Comparison of ENCODE assay signal across 10 mouse cellular contexts in the genomic region with DNA sequence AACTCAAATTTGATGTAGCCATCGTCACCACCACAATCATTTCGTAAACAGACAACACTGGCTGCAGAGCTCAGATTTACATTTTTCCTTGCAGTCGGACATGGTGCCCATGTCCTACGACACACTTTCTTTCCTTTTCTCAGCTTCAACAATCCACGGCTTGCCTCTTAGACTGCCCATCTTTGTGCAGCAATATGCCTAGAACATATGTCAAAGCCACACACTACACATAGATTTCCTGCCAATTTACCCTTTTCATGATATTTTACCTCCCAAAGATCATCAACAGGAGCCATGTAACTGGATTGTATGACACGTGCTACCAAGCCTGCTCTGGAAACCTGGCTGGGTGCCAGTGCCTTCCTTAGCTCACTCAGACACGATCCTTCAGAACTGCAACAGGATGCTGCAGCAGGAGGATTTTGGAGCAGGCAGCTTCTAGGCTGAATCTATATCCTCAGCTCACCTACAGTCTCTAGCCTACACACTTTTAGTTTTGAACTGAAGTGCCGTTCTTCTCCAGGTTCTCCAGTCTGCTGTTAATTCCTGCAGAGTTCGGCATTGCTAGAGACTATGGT. TPM values are rescaled to one million over a fixed set of nuclear protein-coding genes. Genes with fewer than 3 reads are reported as not detected.
DNase-seq lines count a peak whose midpoint lies in the region; ATAC-seq and TF ChIP-seq lines count a peak whose summit lies in the region.
"Had no signal": no experiment of that assay in that cellular context is flagged by ENCODE, and none has a peak within 500 bp of the region (broad histone marks: within the 10 kb centered on the region; RNA-seq: fewer than 3 reads in every experiment).

No protein-coding gene starts in this region.

- no peaks in the 10 kb centered on the region; the same call in 1 of the 2 replicates for H3K4me1 ChIP-seq in kidney, adult 2 months (ENCODE audit: control insufficient read depth, insufficient read depth, low read length)
- H3K4me1 ChIP-seq in intestine, embryonic 15.5 days (replicated peaks): no peaks in the 10 kb centered on the region

- no peak overlapping the region for H3K4me2 ChIP-seq in intestine, embryonic 15.5 days (replicated peaks)

- WGBS in kidney, adult 2 months: 61% methylated on average over 9 of the region's 9 CpGs
- WGBS in intestine, embryonic 15.5 days: 61% methylated on average over 9 of the region's 9 CpGs

- TF ChIP-seq POLR2A in kidney, adult 2 months (IDR thresholded peaks at IDR 0.05; ENCODE audit: low read depth, low read length): no peak

- no peaks in the 10 kb centered on the region for H3K27me3 ChIP-seq in kidney, adult 2 months (replicated peaks; ENCODE audit: control insufficient read depth, insufficient read depth, low read length)
- no peaks in the 10 kb centered on the region for H3K27me3 ChIP-seq in intestine, embryonic 15.5 days (replicated peaks)
- H3K27me3 ChIP-seq: megakaryocyte, embryonic 14.5 days had no signal

- no peak for TF ChIP-seq CTCF in kidney, adult 2 months (conservative IDR thresholded peaks at IDR 0.05; ENCODE audit: insufficient read depth, insufficient read length, low read depth, low read length)

- no peaks in the 10 kb centered on the region for H3K36me3 ChIP-seq in kidney, adult 2 months (ENCODE audit: control insufficient read depth, insufficient read depth, low read length)
- no peaks in the 10 kb centered on the region for H3K36me3 ChIP-seq in intestine, embryonic 15.5 days

- intact Hi-C loops in left cerebral cortex, postnatal 25 days (cut with DNase I): no loop called here

- H3K9me3 ChIP-seq in intestine, embryonic 15.5 days: no peaks in the 10 kb centered on the region
- H3K9me3 ChIP-seq: megakaryocyte, embryonic 14.5 days had no signal

- peak; percentile 28 for DNase-seq in kidney, adult 2 months
- DNase-seq in kidney, adult 18-20 months: no peak
- DNase-seq in T-cell, adult 2 months (ENCODE audit: low spot score): peak; percentile 71
- DNase-seq in left cerebral cortex, postnatal 25 days (ENCODE audit: low spot score in 2 of 2): peak; percentile 62
- DNase-seq in spleen, adult 18-20 months: no peak

- H3K27ac ChIP-seq in kidney, adult 2 months (ENCODE audit: insufficient read depth, low read depth, low read length): no peak overlapping the region
- no peak overlapping the region for H3K27ac ChIP-seq in intestine, embryonic 15.5 days

- peak; percentile 33 for ATAC-seq in CD4-positive, CD25-positive, alpha-beta regulatory T cell, adult 4 months
- ATAC-seq in intestine, embryonic 15.5 days: no peak

- no peak overlapping the region for H3K9ac ChIP-seq in intestine, embryonic 15.5 days

- no peak overlapping the region for H3K4me3 ChIP-seq in kidney, adult 2 months (ENCODE audit: insufficient read depth, low read depth, low read length)
- H3K4me3 ChIP-seq in intestine, embryonic 15.5 days (replicated peaks): no peak overlapping the region
- H3K4me3 ChIP-seq: megakaryocyte, embryonic 14.5 days had no signal

RNA-seq across cellular contexts. Expression of a gene that starts 13.3 kb away (rescaled TPM):
- polyA plus RNA-seq in kidney, adult 2 months (2012; rRNA removed): 17.2 and 23.9 TPM in 2 replicates
- polyA plus RNA-seq in CD4-positive, CD25-positive, alpha-beta regulatory T cell, adult 4 months (2017; shearing (Covaris generic)): 100 to 1,000 TPM; 424 to 434 TPM
- 10 to 100 TPM; 19.9 to 20.9 TPM for total RNA-seq in left cerebral cortex, postnatal 25 days (2021)
- polyA plus RNA-seq in intestine, embryonic 15.5 days (2015; fragmentation: Nextera tagmentation; extraction: Ambion mirVana): 92.1 and 95.8 TPM in 2 replicates

RNA-seq across cellular contexts. Expression of a gene that starts 43.3 kb away (rescaled TPM):
- polyA plus RNA-seq in kidney, adult 2 months (2012; rRNA removed): 0.67 TPM in 1 of 2 replicates, not detected in the other
- polyA plus RNA-seq in CD4-positive, CD25-positive, alpha-beta regulatory T cell, adult 4 months (2017; shearing (Covaris generic)): not detected
- not detected for total RNA-seq in left cerebral cortex, postnatal 25 days (2021)
- not detected in 2 replicates for polyA plus RNA-seq in intestine, embryonic 15.5 days (2015; fragmentation: Nextera tagmentation; extraction: Ambion mirVana)
- total RNA-seq: heart, postnatal 10 days had no signal
- polyA plus RNA-seq: testis, adult 2 months had no signal

Comparison
In these comparisons a context has a peak if more than half of its experiments do, and no peak if none do; other contexts are left out.
1. DNase-seq: peak in kidney, adult 2 months (single experiment), T-cell, adult 2 months (single experiment) and left cerebral cortex, postnatal 25 days (2 of 2); none in kidney, adult 18-20 months (single experiment) and spleen, adult 18-20 months (0 of 2).